Mouse (Mus musculus): ENCODE data around the gene Gm14214. TPM values are rescaled to one million over a fixed set of nuclear protein-coding genes. Genes with fewer than 3 reads are reported as not detected.

Gm14214 gene
- polyA plus RNA-seq, 1 experiment = not detected

DNA sequence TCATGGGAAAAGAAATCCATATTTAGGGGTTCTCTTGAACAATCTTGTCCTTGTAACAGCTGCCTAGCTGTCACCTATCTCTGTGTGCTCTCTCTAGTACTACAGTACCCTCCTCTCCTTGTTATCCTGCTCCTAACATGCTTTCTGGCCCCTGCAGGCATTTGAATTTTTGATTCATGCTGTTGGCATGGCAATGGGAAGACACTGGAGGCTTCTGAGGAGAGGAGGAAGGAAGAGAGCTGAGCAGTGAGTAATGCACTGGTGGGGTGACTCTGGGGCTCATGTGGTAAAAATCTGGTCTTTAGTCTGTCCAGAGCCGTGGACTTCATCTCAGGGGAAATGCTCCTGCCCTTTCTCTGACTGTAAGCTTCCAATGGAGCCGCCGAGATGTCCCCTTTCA, 15.5 kb upstream of the Gm14214 start:
- Histone ChIP-seq H3K4me3 (ENCODE audit: insufficient read depth, poor library complexity, severe bottlenecking) (no peak overlapping the region), H3ac (ENCODE audit: control insufficient read depth, insufficient read length, low read depth) (no peak overlapping the region), H3K79me2 (ENCODE audit: control insufficient read depth, insufficient read depth) (no peaks in the 10 kb centered on the region), H3K27me3 (ENCODE audit: control insufficient read depth, insufficient read depth, insufficient read length) (no peaks in the 10 kb centered on the region), H3K79me3 (ENCODE audit: low read depth) (no peaks in the 10 kb centered on the region), H3K36me3 (ENCODE audit: control insufficient read depth, insufficient read depth) (no peaks in the 10 kb centered on the region)
- TF ChIP-seq FOSL1 (IDR thresholded peaks at IDR 0.05; ENCODE audit: insufficient read depth, low read length, poor library complexity, severe bottlenecking) (no peak), CTCF (IDR thresholded peaks at IDR 0.05; ENCODE audit: control insufficient read depth, insufficient read depth, insufficient read length) (no peak), MAX (IDR thresholded peaks at IDR 0.05) (no peak), MYOG (IDR thresholded peaks at IDR 0.05; ENCODE audit: control insufficient read depth, extremely low read depth, insufficient read length) (no peak), USF1 (IDR thresholded peaks at IDR 0.05; ENCODE audit: low read depth) (no peak), CEBPB (IDR thresholded peaks at IDR 0.05; ENCODE audit: low read depth) (no peak), MYOD1 (IDR thresholded peaks at IDR 0.05; ENCODE audit: control insufficient read depth, insufficient read length, low read depth) (no peak)

- H3K27me3 ChIP-seq (ENCODE audit: control insufficient read depth, insufficient read depth, insufficient read length) = no peaks in the 10 kb centered on the region
- no peak for TF ChIP-seq CEBPB (IDR thresholded peaks at IDR 0.05; ENCODE audit: low read depth)
- TF ChIP-seq FOSL1 (IDR thresholded peaks at IDR 0.05; ENCODE audit: insufficient read depth, low read length, poor library complexity, severe bottlenecking) = no peak
- TF ChIP-seq USF1 (IDR thresholded peaks at IDR 0.05; ENCODE audit: low read depth) = no peak
- TF ChIP-seq MAX (IDR thresholded peaks at IDR 0.05) = no peak
- no peak for TF ChIP-seq CTCF (IDR thresholded peaks at IDR 0.05; ENCODE audit: control insufficient read depth, insufficient read depth, insufficient read length)
- TF ChIP-seq MYOD1 (IDR thresholded peaks at IDR 0.05; ENCODE audit: control insufficient read depth, insufficient read length, low read depth) = no peak
- TF ChIP-seq MYOG (IDR thresholded peaks at IDR 0.05; ENCODE audit: control insufficient read depth, extremely low read depth, insufficient read length) = no peak
- no peak overlapping the region for H3ac ChIP-seq (ENCODE audit: control insufficient read depth, insufficient read length, low read depth)
- no peaks in the 10 kb centered on the region for H3K79me2 ChIP-seq (ENCODE audit: control insufficient read depth, insufficient read depth)
- H3K4me3 ChIP-seq (ENCODE audit: insufficient read depth, poor library complexity, severe bottlenecking) = no peak overlapping the region
- H3K36me3 ChIP-seq (ENCODE audit: control insufficient read depth, insufficient read depth) = no peaks in the 10 kb centered on the region
- H3K79me3 ChIP-seq (ENCODE audit: low read depth) = no peaks in the 10 kb centered on the region
Measured at GRCm38 (mm10) chr2:154782856-154783650, 13.2 kb upstream of the Gm14214 start.

DNA sequence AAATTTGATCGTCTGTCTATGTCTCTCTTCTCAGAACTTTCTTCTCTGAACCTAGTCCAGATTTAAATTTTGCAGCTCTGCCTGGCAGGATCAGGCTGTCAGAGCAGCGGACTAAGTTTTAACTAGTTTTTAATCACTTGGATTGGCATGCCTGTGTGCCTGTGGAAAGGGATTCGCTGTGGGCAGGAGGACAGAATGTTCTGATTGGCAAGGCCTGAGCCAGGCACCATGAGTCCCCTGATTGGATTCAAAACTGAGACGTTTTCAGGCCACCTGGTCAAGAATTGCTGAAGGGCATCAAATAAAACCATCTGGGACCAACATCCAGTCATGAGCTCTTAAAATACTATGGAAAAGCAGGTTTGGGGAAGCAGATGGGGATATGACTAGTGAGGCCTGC, 12.5 kb upstream of the Gm14214 start:
- H3K36me3 ChIP-seq (ENCODE audit: control insufficient read depth, insufficient read depth) = no peaks in the 10 kb centered on the region
- H3K4me3 ChIP-seq (ENCODE audit: insufficient read depth, poor library complexity, severe bottlenecking) = no peak overlapping the region
- no peaks in the 10 kb centered on the region for H3K79me2 ChIP-seq (ENCODE audit: control insufficient read depth, insufficient read depth)
- H3ac ChIP-seq (ENCODE audit: control insufficient read depth, insufficient read length, low read depth) = no peak overlapping the region
- no peaks in the 10 kb centered on the region for H3K27me3 ChIP-seq (ENCODE audit: control insufficient read depth, insufficient read depth, insufficient read length)
- TF ChIP-seq USF1 (IDR thresholded peaks at IDR 0.05; ENCODE audit: low read depth) (no peak), MAX (IDR thresholded peaks at IDR 0.05) (no peak), MYOD1 (IDR thresholded peaks at IDR 0.05; ENCODE audit: control insufficient read depth, insufficient read length, low read depth) (no peak), CTCF (IDR thresholded peaks at IDR 0.05; ENCODE audit: control insufficient read depth, insufficient read depth, insufficient read length) (no peak), CEBPB (IDR thresholded peaks at IDR 0.05; ENCODE audit: low read depth) (no peak), MYOG (IDR thresholded peaks at IDR 0.05; ENCODE audit: control insufficient read depth, extremely low read depth, insufficient read length) (no peak), FOSL1 (IDR thresholded peaks at IDR 0.05; ENCODE audit: insufficient read depth, low read length, poor library complexity, severe bottlenecking) (no peak)
- no peaks in the 10 kb centered on the region for H3K79me3 ChIP-seq (ENCODE audit: low read depth)

DNA sequence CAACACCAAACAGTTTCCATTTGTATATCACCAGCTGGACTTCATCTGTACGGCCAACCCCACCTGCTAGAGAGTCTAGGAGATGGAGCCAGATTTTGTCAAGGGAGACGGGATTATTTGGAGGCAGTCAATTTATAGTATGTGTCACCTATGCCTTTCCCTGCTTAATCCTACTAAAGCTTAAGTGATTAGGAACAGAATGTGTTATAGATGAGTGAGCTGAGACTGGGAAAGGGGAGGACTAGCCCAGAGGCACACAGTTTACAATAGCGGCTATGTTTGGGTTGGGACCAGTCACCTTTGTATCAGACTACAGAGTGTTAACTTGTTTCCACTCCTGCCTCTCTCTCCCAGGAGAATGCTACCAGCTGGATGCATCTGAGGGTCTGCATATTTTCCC, 9.8 kb upstream of the Gm14214 start:
- Histone ChIP-seq H3K36me3 (ENCODE audit: control insufficient read depth, insufficient read depth) (no peaks in the 10 kb centered on the region), H3ac (ENCODE audit: control insufficient read depth, insufficient read length, low read depth) (no peak overlapping the region), H3K27me3 (ENCODE audit: control insufficient read depth, insufficient read depth, insufficient read length) (no peaks in the 10 kb centered on the region), H3K4me3 (ENCODE audit: insufficient read depth, poor library complexity, severe bottlenecking) (no peak overlapping the region), H3K79me2 (ENCODE audit: control insufficient read depth, insufficient read depth) (no peaks in the 10 kb centered on the region), H3K79me3 (ENCODE audit: low read depth) (no peaks in the 10 kb centered on the region)
- TF ChIP-seq MYOD1 (IDR thresholded peaks at IDR 0.05; ENCODE audit: control insufficient read depth, insufficient read length, low read depth) (no peak), CEBPB (IDR thresholded peaks at IDR 0.05; ENCODE audit: low read depth) (no peak), CTCF (IDR thresholded peaks at IDR 0.05; ENCODE audit: control insufficient read depth, insufficient read depth, insufficient read length) (no peak), FOSL1 (IDR thresholded peaks at IDR 0.05; ENCODE audit: insufficient read depth, low read length, poor library complexity, severe bottlenecking) (no peak), USF1 (IDR thresholded peaks at IDR 0.05; ENCODE audit: low read depth) (no peak), MAX (IDR thresholded peaks at IDR 0.05) (no peak), MYOG (IDR thresholded peaks at IDR 0.05; ENCODE audit: control insufficient read depth, extremely low read depth, insufficient read length) (no peak)

- TF ChIP-seq CTCF (IDR thresholded peaks at IDR 0.05; ENCODE audit: control insufficient read depth, insufficient read depth, insufficient read length) (no peak), MAX (IDR thresholded peaks at IDR 0.05) (no peak), USF1 (IDR thresholded peaks at IDR 0.05; ENCODE audit: low read depth) (no peak), MYOG (IDR thresholded peaks at IDR 0.05; ENCODE audit: control insufficient read depth, extremely low read depth, insufficient read length) (no peak), MYOD1 (IDR thresholded peaks at IDR 0.05; ENCODE audit: control insufficient read depth, insufficient read length, low read depth) (no peak), CEBPB (IDR thresholded peaks at IDR 0.05; ENCODE audit: low read depth) (no peak), FOSL1 (IDR thresholded peaks at IDR 0.05; ENCODE audit: insufficient read depth, low read length, poor library complexity, severe bottlenecking) (no peak)
- no peak overlapping the region for H3K4me3 ChIP-seq (ENCODE audit: insufficient read depth, poor library complexity, severe bottlenecking)
- no peaks in the 10 kb centered on the region for H3K27me3 ChIP-seq (ENCODE audit: control insufficient read depth, insufficient read depth, insufficient read length)
- H3K79me2 ChIP-seq (ENCODE audit: control insufficient read depth, insufficient read depth) = no peaks in the 10 kb centered on the region
- no peaks in the 10 kb centered on the region for H3K36me3 ChIP-seq (ENCODE audit: control insufficient read depth, insufficient read depth)
- no peak overlapping the region for H3ac ChIP-seq (ENCODE audit: control insufficient read depth, insufficient read length, low read depth)
- no peaks in the 10 kb centered on the region for H3K79me3 ChIP-seq (ENCODE audit: low read depth)
Measured at GRCm38 (mm10) chr2:154776496-154776895, 6.7 kb upstream of the Gm14214 start.

Data from C2C12 (cell line).